Mouse (Mus musculus) adrenal gland, adult 18-20 months (tissue): ENCODE data around the gene Nop10. TPM values are rescaled to one million over a fixed set of nuclear protein-coding genes. Genes with fewer than 3 reads are reported as not detected.

Experiments
- DNase-seq, 2 experiments: peaks; one replicate each; pipeline ENCODE4 v3.0.0; 2021 to 2022; ENCODE audit warnings: low spot score in 2 of 2
- long read RNA-seq, 2 experiments: library from polyadenylated mRNA; stranded (forward); transcript quantifications; one replicate each; pipeline ENCODE4 v2.0.0; 2021
- total RNA-seq, 2 experiments: library from RNA; stranded (reverse); gene quantifications; 1 replicate in 1 of 2; 2 replicates in 1 of 2; pipeline ENCODE4 v1.2.3; 2021

Gene Nop10
- total RNA-seq, result 100 to 1,000 TPM; 109 to 149 TPM
- long read RNA-seq, experiment 1, transcript Nop10-201 (2 exons, 1,109 nt), result major isoform, 49 of 51 reads
- long read RNA-seq, experiment 1, partial matches to known transcripts, result 0 of 51 reads
- long read RNA-seq, experiment 1, other reads (novel, unspliced or antisense), result 2 of 51 reads
- long read RNA-seq, experiment 2, transcript Nop10-201 (2 exons, 1,109 nt), result major isoform, 296 of 296 reads
- long read RNA-seq, experiment 2, partial matches to known transcripts, result 0 of 296 reads
- long read RNA-seq, experiment 2, other reads (novel, unspliced or antisense), result 0 of 296 reads

- DNase-seq, result peak; percentile 75 to 86
These were observed at the start of gene Nop10 for GRCm38 (mm10) chr2:112261748-112262653. Gene Nop10 (plus strand): TSS chr2:112261926.

GRCm38 (mm10) chr2:112215977-112216376, 45.7 kb upstream of the Nop10 start:
- no peak for DNase-seq

- no peak for DNase-seq
These were observed 44.1 kb upstream of the Nop10 start for GRCm38 (mm10) chr2:112217614-112218013.

GRCm38 (mm10) chr2:112220880-112221279, 40.8 kb upstream of the Nop10 start:
- DNase-seq, result no peak

GRCm38 (mm10) chr2:112222607-112223006, 39.1 kb upstream of the Nop10 start:
- no peak for DNase-seq

- no peak for DNase-seq
These were observed 37.4 kb upstream of the Nop10 start for GRCm38 (mm10) chr2:112224356-112224755.

GRCm38 (mm10) chr2:112232623-112233022, 29.1 kb upstream of the Nop10 start:
- DNase-seq, result no peak

GRCm38 (mm10) chr2:112236620-112237019, 25.1 kb upstream of the Nop10 start:
- no peak for DNase-seq

- DNase-seq, result no peak
These were observed 23.7 kb upstream of the Nop10 start for GRCm38 (mm10) chr2:112238006-112238405.

GRCm38 (mm10) chr2:112239212-112239934, 22.4 kb upstream of the Nop10 start, which contains the start of gene Lpcat4:
Gene Lpcat4 (plus strand): TSS chr2:112239468.
- peak; percentile 88 to 92 for DNase-seq

- DNase-seq, result no peak
These were observed 21.6 kb upstream of the Nop10 start for GRCm38 (mm10) chr2:112239935-112240721.

- no peak for DNase-seq
These were observed 19.9 kb upstream of the Nop10 start for GRCm38 (mm10) chr2:112241787-112242186.

GRCm38 (mm10) chr2:112245307-112245706, 16.4 kb upstream of the Nop10 start:
- DNase-seq, result no peak

GRCm38 (mm10) chr2:112246193-112246592, 15.5 kb upstream of the Nop10 start:
- DNase-seq, result no peak

GRCm38 (mm10) chr2:112247323-112247722, 14.4 kb upstream of the Nop10 start:
- no peak for DNase-seq

GRCm38 (mm10) chr2:112249780-112250453, 11.8 kb upstream of the Nop10 start:
- DNase-seq, result no peak

- no peak for DNase-seq
These were observed 6.8 kb upstream of the Nop10 start for GRCm38 (mm10) chr2:112254675-112255515.

GRCm38 (mm10) chr2:112259241-112259962, 2.3 kb upstream of the Nop10 start, which contains the start of gene Nutm1:
Gene Nutm1 (minus strand): TSS chr2:112259291.
- DNase-seq, result no peak
